Mouse (Mus musculus): ENCODE measurements around the gene Nat14. TPM values are rescaled to one million over a fixed set of nuclear protein-coding genes. Genes with fewer than 3 reads are reported as not detected.

Gene Nat14
- polyA plus RNA-seq, 1 experiment from 2014 or later, result 5.5 TPM

Other genes starting within 250 kb of the Nat14 start
- 78.2 and 84.7 TPM in 2 replicates for gene Hspbp1, start 237.0 kb upstream of the Nat14 start, polyA plus RNA-seq (2016; fragmentation: Nextera tagmentation; extraction: Ambion mirVana)
- gene Brsk1, start 231.4 kb upstream of the Nat14 start, polyA plus RNA-seq (2016; fragmentation: Nextera tagmentation; extraction: Ambion mirVana), result 1.0 and 1.7 TPM in 2 replicates
- 0.08 TPM in 1 of 2 replicates, not detected in the other for gene Tmem150b, start 196.8 kb upstream of the Nat14 start, polyA plus RNA-seq (2016; fragmentation: Nextera tagmentation; extraction: Ambion mirVana)
- 60.7 and 65.0 TPM in 2 replicates for gene Kmt5c, start 181.9 kb upstream of the Nat14 start, polyA plus RNA-seq (2016; fragmentation: Nextera tagmentation; extraction: Ambion mirVana)
- 41.0 and 44.4 TPM in 2 replicates for gene Cox6b2, start 168.9 kb upstream of the Nat14 start, polyA plus RNA-seq (2016; fragmentation: Nextera tagmentation; extraction: Ambion mirVana)
- not detected in 2 replicates for gene Fam71e2, start 150.7 kb upstream of the Nat14 start, polyA plus RNA-seq (2016; fragmentation: Nextera tagmentation; extraction: Ambion mirVana)
- gene Il11, start 139.2 kb upstream of the Nat14 start, polyA plus RNA-seq (2016; fragmentation: Nextera tagmentation; extraction: Ambion mirVana), result 0.28 TPM in 1 of 2 replicates, not detected in the other
- not detected in 2 replicates for gene Tmem190, start 139.1 kb upstream of the Nat14 start, polyA plus RNA-seq (2016; fragmentation: Nextera tagmentation; extraction: Ambion mirVana)
- gene Tmem238, start 132.4 kb upstream of the Nat14 start, polyA plus RNA-seq (2016; fragmentation: Nextera tagmentation; extraction: Ambion mirVana), result 4.6 and 4.8 TPM in 2 replicates
- 279 and 284 TPM in 2 replicates for gene Rpl28, start 129.2 kb upstream of the Nat14 start, polyA plus RNA-seq (2016; fragmentation: Nextera tagmentation; extraction: Ambion mirVana)
- 344 and 363 TPM in 2 replicates for gene Ube2s, start 109.4 kb upstream of the Nat14 start, polyA plus RNA-seq (2016; fragmentation: Nextera tagmentation; extraction: Ambion mirVana)
- 0.05 TPM in 1 of 2 replicates, not detected in the other for gene Shisa7, start 77.3 kb upstream of the Nat14 start, polyA plus RNA-seq (2016; fragmentation: Nextera tagmentation; extraction: Ambion mirVana)
- gene Isoc2b, start 51.8 kb upstream of the Nat14 start, polyA plus RNA-seq (2016; fragmentation: Nextera tagmentation; extraction: Ambion mirVana), result 3.9 and 4.4 TPM in 2 replicates
- 0.74 and 1.0 TPM in 2 replicates for gene Isoc2a, start 44.9 kb upstream of the Nat14 start, polyA plus RNA-seq (2016; fragmentation: Nextera tagmentation; extraction: Ambion mirVana)
- gene Gm36210, start 15.5 kb upstream of the Nat14 start, polyA plus RNA-seq (2016; fragmentation: Nextera tagmentation; extraction: Ambion mirVana), result 0.27 and 0.30 TPM in 2 replicates
- gene Zfp628, start 6.8 kb upstream of the Nat14 start, polyA plus RNA-seq (2016; fragmentation: Nextera tagmentation; extraction: Ambion mirVana), result 2.6 and 2.9 TPM in 2 replicates
- gene Ssc5d, start 3.8 kb downstream of the Nat14 start, polyA plus RNA-seq (2016; fragmentation: Nextera tagmentation; extraction: Ambion mirVana), result 1.5 and 1.7 TPM in 2 replicates
- 2.1 and 2.6 TPM in 2 replicates for gene Sbk2, start 42.4 kb downstream of the Nat14 start, polyA plus RNA-seq (2016; fragmentation: Nextera tagmentation; extraction: Ambion mirVana)
- gene Sbk3, start 49.1 kb downstream of the Nat14 start, polyA plus RNA-seq (2016; fragmentation: Nextera tagmentation; extraction: Ambion mirVana), result 0.08 and 0.17 TPM in 2 replicates
- gene Zfp579, start 74.1 kb downstream of the Nat14 start, polyA plus RNA-seq (2016; fragmentation: Nextera tagmentation; extraction: Ambion mirVana), result 26.0 and 29.3 TPM in 2 replicates
- 9.8 and 10.4 TPM in 2 replicates for gene Zfp524, start 92.4 kb downstream of the Nat14 start, polyA plus RNA-seq (2016; fragmentation: Nextera tagmentation; extraction: Ambion mirVana)
- 28.9 and 31.2 TPM in 2 replicates for gene Fiz1, start 92.7 kb downstream of the Nat14 start, polyA plus RNA-seq (2016; fragmentation: Nextera tagmentation; extraction: Ambion mirVana)
- not detected in 2 replicates for gene Gm44973, start 93.5 kb downstream of the Nat14 start, polyA plus RNA-seq (2016; fragmentation: Nextera tagmentation; extraction: Ambion mirVana)
- 5.1 and 5.4 TPM in 2 replicates for gene Zfp865, start 98.3 kb downstream of the Nat14 start, polyA plus RNA-seq (2016; fragmentation: Nextera tagmentation; extraction: Ambion mirVana)
- 1.5 and 1.7 TPM in 2 replicates for gene Ccdc106, start 98.5 kb downstream of the Nat14 start, polyA plus RNA-seq (2016; fragmentation: Nextera tagmentation; extraction: Ambion mirVana)
- gene 4632433K11Rik, start 112.1 kb downstream of the Nat14 start, polyA plus RNA-seq (2016; fragmentation: Nextera tagmentation; extraction: Ambion mirVana), result not detected in 2 replicates
- gene Zfp784, start 116.4 kb downstream of the Nat14 start, polyA plus RNA-seq (2016; fragmentation: Nextera tagmentation; extraction: Ambion mirVana), result 3.6 and 4.9 TPM in 2 replicates
- gene Zfp580, start 129.5 kb downstream of the Nat14 start, polyA plus RNA-seq (2016; fragmentation: Nextera tagmentation; extraction: Ambion mirVana), result 16.6 and 17.7 TPM in 2 replicates
- 81.7 and 83.9 TPM in 2 replicates for gene U2af2, start 140.1 kb downstream of the Nat14 start, polyA plus RNA-seq (2016; fragmentation: Nextera tagmentation; extraction: Ambion mirVana)
- gene Epn1, start 158.2 kb downstream of the Nat14 start, polyA plus RNA-seq (2016; fragmentation: Nextera tagmentation; extraction: Ambion mirVana), result 52.1 TPM in 2 replicates
- not detected in 2 replicates for gene Rfpl4, start 194.9 kb downstream of the Nat14 start, polyA plus RNA-seq (2016; fragmentation: Nextera tagmentation; extraction: Ambion mirVana)
- gene Rasl2-9, start 203.9 kb downstream of the Nat14 start, polyA plus RNA-seq (2016; fragmentation: Nextera tagmentation; extraction: Ambion mirVana), result 0.96 and 2.2 TPM in 2 replicates
- not detected in 2 replicates for gene Vmn1r55, start 227.6 kb downstream of the Nat14 start, polyA plus RNA-seq (2016; fragmentation: Nextera tagmentation; extraction: Ambion mirVana)